Mouse (Mus musculus) hindbrain, embryonic 16.5 days (tissue): ENCODE data around the gene Thop1. TPM values are rescaled to one million over a fixed set of nuclear protein-coding genes. Genes with fewer than 3 reads are reported as not detected.
"Not testable (repeated sequence)": the region's sequence is repeated elsewhere in the genome, so short reads cannot be mapped to it uniquely, and the experiment has no call there.

Experiments used
- ATAC-seq: fragments of 200-750 bp; cut with Nextera tagmentation; 2 replicates; pipeline ENCODE4 v1.8.0; 2017; ENCODE audit warnings: moderate TSS enrichment, moderate library complexity
- H3K27ac ChIP-seq: fragments of 300-500 bp; sonication (generic); 2 replicates; pipeline ENCODE4 v1.5.1; 2014; ENCODE audit warnings: low read depth, mild to moderate bottlenecking, control low read depth, low read length, moderate library complexity
- H3K27me3 ChIP-seq: fragments of 300-500 bp; sonication (generic); replicated peaks from 2 replicates; pipeline ENCODE4 v1.6.1; 2014; ENCODE audit warnings: low read length; ENCODE audit not compliant: control insufficient read depth, insufficient read depth
- H3K36me3 ChIP-seq: fragments of 300-500 bp; sonication (generic); 2 replicates; pipeline ENCODE4 v1.6.1; 2014; ENCODE audit warnings: mild to moderate bottlenecking, low read length, moderate library complexity, mixed read lengths; ENCODE audit not compliant: control insufficient read depth, insufficient read depth
- H3K4me1 ChIP-seq: fragments of 300-500 bp; sonication (generic); 2 replicates; pipeline ENCODE4 v1.6.1; 2014; ENCODE audit warnings: low read depth, low read length; ENCODE audit not compliant: control insufficient read depth, insufficient read depth
- H3K4me2 ChIP-seq: fragments of 300-500 bp; sonication (generic); 2 replicates; pipeline ENCODE4 v1.6.1; 2014; ENCODE audit warnings: mild to moderate bottlenecking, low read length, control low read depth, moderate library complexity
- H3K4me3 ChIP-seq: fragments of 300-500 bp; sonication (generic); 2 replicates; pipeline ENCODE4 v1.5.1; 2014; ENCODE audit warnings: mild to moderate bottlenecking, low read length, control low read depth, moderate library complexity
- H3K9ac ChIP-seq: fragments of 300-500 bp; sonication (generic); 2 replicates; pipeline ENCODE4 v1.6.1; 2014; ENCODE audit warnings: low read depth, mild to moderate bottlenecking, control low read depth, low read length, moderate library complexity
- H3K9me3 ChIP-seq: fragments of 300-500 bp; sonication (generic); 2 replicates; pipeline ENCODE4 v1.6.1; 2014; ENCODE audit warnings: mild to moderate bottlenecking, low read length, moderate library complexity; ENCODE audit not compliant: control insufficient read depth
- WGBS: fragments of 180-500 bp; shearing (Covaris S2); extraction: QIAGEN DNeasy Blood & Tissue Kit; methylation state at CpG from one replicate; pipeline ENCODE4 v1.1.7; 2014; 5-methylcytosine and 5-hydroxymethylcytosine counted together
- polyA plus RNA-seq: library from polyadenylated mRNA; unstranded; fragments of >200 nt; fragmentation: Nextera tagmentation; extraction: Ambion mirVana; gene quantifications from 2 replicates; pipeline ENCODE4 v1.2.1, GENCODE M21; 2015

Gene Thop1
- polyA plus RNA-seq, 1 experiment from 2014 or later, result 49.8 TPM

DNA sequence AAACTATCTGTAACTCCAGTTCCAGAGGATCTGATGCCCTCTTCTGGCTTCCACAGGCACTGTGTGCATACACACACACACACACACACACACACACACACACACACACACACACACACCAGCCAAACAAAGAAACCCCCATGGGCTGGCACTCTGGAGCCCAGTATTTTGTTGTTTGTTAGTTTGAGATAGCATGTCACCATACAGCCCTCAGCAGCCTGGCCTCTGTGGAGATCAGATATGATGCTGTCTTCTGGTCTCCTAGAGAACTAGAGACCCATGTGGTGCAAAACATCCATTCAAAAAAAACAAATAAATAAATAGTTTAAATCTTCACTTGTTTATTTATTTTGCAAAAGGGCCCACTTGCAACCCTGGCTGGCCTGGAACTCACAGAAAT, 41.6 kb upstream of the Thop1 start:
- no peak for ATAC-seq
- H3K36me3 ChIP-seq, result peaks cover 21% of the 10 kb centered on the region
- no peak overlapping the region for H3K4me3 ChIP-seq
- H3K9ac ChIP-seq, result no peak overlapping the region
- no peak overlapping the region for H3K27ac ChIP-seq
- no peaks in the 10 kb centered on the region for H3K9me3 ChIP-seq
- peaks cover 8% of the 10 kb centered on the region for H3K4me1 ChIP-seq
- peaks cover 2% of the 10 kb centered on the region for H3K27me3 ChIP-seq
- H3K4me2 ChIP-seq, result no peak overlapping the region

DNA sequence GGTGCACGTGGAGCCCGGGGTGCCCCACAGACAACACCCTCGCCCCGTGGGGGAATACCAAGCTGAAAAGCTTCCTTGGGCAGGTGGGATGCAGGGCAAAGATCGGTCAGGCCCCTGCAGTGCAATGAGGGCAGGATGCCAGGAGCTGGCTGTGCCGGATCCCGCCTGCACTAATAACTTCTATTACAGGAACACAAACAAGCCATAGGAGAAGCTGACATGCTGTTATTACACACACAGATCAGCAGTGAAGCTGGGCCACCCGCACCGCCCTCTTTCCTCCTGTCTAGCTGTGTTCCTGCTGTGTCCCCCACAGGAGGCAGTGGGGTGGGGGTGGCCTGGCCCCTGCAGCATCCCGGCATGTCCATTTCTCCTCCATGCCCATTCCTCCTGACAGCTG, 40.8 kb upstream of the Thop1 start:
- ATAC-seq, result no peak
- no peak overlapping the region for H3K4me3 ChIP-seq
- H3K9me3 ChIP-seq, result no peaks in the 10 kb centered on the region
- no peak overlapping the region for H3K27ac ChIP-seq
- peaks cover 8% of the 10 kb centered on the region for H3K4me1 ChIP-seq
- peaks cover 21% of the 10 kb centered on the region for H3K36me3 ChIP-seq
- H3K27me3 ChIP-seq, result peaks cover 2% of the 10 kb centered on the region
- no peak overlapping the region for H3K4me2 ChIP-seq
- H3K9ac ChIP-seq, result no peak overlapping the region
- 49% methylated on average over 10 of the region's 10 CpGs for WGBS

DNA sequence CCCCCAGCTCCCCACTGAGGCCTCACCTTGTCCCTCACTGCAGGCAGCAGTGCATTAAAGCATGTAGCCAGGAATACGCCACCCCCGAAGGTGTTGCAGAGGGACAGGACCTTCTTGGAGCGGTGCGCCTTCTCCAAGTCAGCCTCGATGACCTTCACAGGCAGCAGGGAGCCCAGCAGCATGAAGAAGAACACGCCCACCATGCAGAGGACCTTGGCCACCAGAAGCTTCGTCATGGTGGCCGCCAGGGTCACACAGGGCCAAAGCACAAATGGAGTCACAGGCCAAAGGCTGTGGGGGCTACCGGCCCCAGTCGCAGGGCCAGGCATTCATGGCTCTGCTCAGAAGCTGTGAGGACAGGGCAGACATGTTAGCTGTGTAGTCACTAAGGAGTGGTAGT, 36.2 kb upstream of the Thop1 start:
- Histone ChIP-seq H3K27me3 (no peaks in the 10 kb centered on the region), H3K27ac (no peak overlapping the region), H3K9me3 (no peaks in the 10 kb centered on the region), H3K36me3 (peaks cover 21% of the 10 kb centered on the region), H3K4me3 (no peak overlapping the region), H3K4me2 (no peak overlapping the region), H3K9ac (no peak overlapping the region), H3K4me1 (peaks cover 6% of the 10 kb centered on the region)
- WGBS, result 89% methylated on average over 10 of the region's 10 CpGs
- no peak for ATAC-seq

DNA sequence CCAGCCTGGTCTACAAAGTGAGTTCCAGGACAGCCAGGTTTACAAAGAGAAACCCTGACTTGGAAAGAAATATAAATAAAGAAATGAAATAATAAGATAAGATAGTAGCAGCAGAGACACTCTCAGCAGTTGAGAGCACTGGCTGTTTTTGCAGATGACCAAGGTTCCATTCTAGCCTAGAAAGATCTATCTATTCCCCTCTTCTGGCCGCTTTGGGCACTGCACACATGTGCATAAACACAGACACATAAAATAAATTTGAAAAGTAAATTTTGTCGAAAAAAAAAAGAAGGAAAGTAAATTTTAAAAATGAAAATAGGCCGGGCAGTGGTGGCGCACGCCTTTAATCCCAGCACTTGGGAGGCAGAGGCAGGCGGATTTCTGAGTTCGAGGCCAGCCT, 33.6 kb upstream of the Thop1 start:
- Histone ChIP-seq H3K4me2 (no peak overlapping the region), H3K4me1 (peaks cover 6% of the 10 kb centered on the region; the same call in 1 of the 2 replicates), H3K9me3 (no peaks in the 10 kb centered on the region), H3K27me3 (no peaks in the 10 kb centered on the region), H3K4me3 (no peak overlapping the region), H3K9ac (no peak overlapping the region), H3K36me3 (peaks cover 8% of the 10 kb centered on the region), H3K27ac (no peak overlapping the region)
- no peak for ATAC-seq
- 77% methylated on average over 7 of the region's 7 CpGs for WGBS

DNA sequence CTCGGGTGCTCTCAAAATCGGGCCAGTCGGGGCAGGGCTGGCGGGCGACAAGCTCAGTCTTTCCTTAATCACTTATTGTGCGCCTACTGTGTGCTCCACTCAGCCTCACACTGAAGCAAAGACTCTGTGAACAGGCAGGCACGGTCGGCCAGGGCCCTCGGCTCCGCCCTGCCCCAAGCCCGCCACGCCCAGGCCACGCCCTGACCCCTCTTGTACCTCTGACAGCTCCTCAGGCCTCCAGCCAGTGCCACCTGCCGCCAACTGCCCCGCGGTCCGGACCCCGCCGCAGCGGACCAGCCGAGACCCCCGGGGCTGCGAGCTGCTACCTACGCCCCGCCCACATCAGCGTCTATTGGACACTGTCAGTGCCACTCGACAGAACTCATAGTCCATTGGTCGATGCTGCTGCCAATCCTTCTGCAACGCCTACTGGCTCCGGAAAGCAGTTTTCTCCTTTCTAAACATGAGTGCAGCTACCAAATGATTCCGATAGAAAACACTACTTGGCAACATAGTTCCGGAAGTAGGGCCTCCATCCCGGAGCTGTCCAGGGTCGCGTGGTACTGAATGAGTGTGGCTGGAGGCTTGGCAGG, 32.8 kb upstream of the Thop1 start, which contains the start of gene Slc39a3:
Gene Slc39a3, minus strand, starts transcription at position 439 of the 593 bp plus-strand sequence.
- peak within 1 kb of the TSS; percentile 70 for H3K4me2 ChIP-seq
- WGBS, result under 1% methylated on average over 35 of the region's 35 CpGs
- H3K9ac ChIP-seq, result peak within 1 kb of the TSS; percentile 95
- H3K4me1 ChIP-seq, result peaks cover 6% of the 10 kb centered on the region; the same call in 1 of the 2 replicates
- peak within 1 kb of the TSS; percentile 71 for H3K27ac ChIP-seq
- H3K36me3 ChIP-seq, result peaks cover 6% of the 10 kb centered on the region; the same call in 1 of the 2 replicates
- peak within 1 kb of the TSS; percentile 97 for H3K4me3 ChIP-seq
- no peaks in the 10 kb centered on the region for H3K9me3 ChIP-seq
- no peaks in the 10 kb centered on the region for H3K27me3 ChIP-seq
- ATAC-seq, result peak; percentile 99

DNA sequence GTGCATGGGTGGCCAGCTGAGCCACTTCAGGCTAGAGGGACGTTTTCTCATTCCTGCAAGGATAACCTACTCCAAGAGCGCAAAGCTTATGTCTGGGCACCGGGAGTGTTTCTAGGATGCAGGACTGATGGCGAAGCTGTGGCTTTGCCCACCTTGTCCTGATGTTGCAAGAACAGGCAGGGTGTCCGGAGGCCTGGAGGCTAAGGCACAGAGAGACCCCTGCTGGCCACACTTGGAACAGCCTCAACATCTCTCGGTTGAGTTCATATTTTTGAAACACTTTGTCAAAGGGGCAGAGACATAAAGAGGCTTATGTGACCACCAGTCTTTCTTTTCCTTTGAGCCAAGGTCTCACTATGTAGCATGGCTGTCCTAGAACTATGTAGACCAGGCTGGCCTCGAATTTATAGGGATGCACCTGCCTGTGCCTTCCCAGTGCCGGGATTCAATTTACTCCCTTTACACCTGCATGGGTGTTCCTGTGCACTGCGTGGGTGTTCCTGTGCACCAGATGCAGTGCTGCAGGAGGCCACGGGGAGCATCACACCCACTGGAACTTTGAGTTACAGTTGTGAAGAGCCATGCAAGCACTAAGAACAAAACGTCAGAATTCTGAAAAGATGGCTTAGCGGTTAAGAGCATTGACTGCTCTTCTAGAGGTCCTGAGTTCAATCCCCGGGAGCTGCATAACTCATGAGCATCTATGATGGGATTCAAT, 28.2 kb upstream of the Thop1 start:
- WGBS, result 39% methylated on average over 13 of the region's 13 CpGs
- Histone ChIP-seq H3K9ac (peak overlapping the region; percentile 18; the same call in 1 of the 2 replicates), H3K27ac (no peak overlapping the region), H3K4me1 (peaks cover 3% of the 10 kb centered on the region; the same call in 1 of the 2 replicates), H3K4me3 (no peak overlapping the region), H3K4me2 (no peak overlapping the region), H3K9me3 (no peaks in the 10 kb centered on the region), H3K27me3 (no peaks in the 10 kb centered on the region), H3K36me3 (peaks cover 27% of the 10 kb centered on the region)
- ATAC-seq, result no peak

DNA sequence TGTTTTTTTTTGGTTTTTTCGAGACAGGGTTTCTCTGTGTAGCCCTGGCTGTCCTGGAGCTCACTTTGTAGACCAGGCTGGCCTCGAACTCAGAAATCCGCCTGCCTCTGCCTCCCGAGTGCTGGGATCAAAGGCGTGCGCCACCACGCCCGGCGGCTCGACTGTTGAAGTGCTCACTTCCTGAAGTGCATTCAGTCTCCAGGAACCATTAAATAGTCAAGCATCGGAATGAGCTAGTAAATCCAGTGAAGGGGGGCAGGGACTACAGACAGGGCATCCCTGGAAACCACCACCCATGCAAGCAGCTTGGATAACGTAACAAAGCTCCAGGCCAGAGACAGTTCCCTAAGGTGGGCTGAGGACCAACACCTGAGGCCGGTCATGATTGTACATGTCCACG, 24.6 kb upstream of the Thop1 start:
- not testable (repeated sequence) for ATAC-seq, H3K9ac ChIP-seq, H3K27me3 ChIP-seq, H3K4me3 ChIP-seq, H3K4me1 ChIP-seq, H3K4me2 ChIP-seq, H3K9me3 ChIP-seq, H3K27ac ChIP-seq
- H3K36me3 ChIP-seq, result peaks cover 61% of the 10 kb centered on the region
- WGBS, result 93% methylated on average over 14 of the region's 14 CpGs

DNA sequence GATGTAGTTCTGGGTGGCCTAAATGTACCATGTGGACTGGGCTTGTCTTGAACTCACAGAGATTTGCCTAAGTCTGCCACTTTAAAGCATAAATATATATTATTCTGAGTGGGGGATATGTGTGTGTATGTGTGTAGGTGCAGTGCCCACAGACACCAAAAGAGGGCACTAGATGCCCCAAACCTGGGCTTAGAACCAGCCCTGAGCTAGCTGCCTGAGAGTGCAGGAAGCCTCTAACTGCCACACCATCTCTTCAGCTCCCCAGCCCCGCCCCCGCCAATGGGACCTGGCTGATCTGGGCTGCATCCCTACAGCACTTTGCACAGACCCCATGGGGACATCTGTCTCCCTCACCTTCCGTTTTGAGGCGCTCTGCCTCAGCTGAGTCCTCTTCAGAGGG, 19.2 kb upstream of the Thop1 start:
- ATAC-seq, result no peak
- H3K9me3 ChIP-seq, result no peaks in the 10 kb centered on the region
- H3K4me3 ChIP-seq, result no peak overlapping the region
- no peaks in the 10 kb centered on the region for H3K27me3 ChIP-seq
- peaks cover 64% of the 10 kb centered on the region for H3K36me3 ChIP-seq
- H3K4me2 ChIP-seq, result no peak overlapping the region
- H3K27ac ChIP-seq, result no peak overlapping the region
- H3K9ac ChIP-seq, result no peak overlapping the region
- no peaks in the 10 kb centered on the region; the same call in 1 of the 2 replicates for H3K4me1 ChIP-seq
- WGBS, result 92% methylated on average over 4 of the region's 4 CpGs

DNA sequence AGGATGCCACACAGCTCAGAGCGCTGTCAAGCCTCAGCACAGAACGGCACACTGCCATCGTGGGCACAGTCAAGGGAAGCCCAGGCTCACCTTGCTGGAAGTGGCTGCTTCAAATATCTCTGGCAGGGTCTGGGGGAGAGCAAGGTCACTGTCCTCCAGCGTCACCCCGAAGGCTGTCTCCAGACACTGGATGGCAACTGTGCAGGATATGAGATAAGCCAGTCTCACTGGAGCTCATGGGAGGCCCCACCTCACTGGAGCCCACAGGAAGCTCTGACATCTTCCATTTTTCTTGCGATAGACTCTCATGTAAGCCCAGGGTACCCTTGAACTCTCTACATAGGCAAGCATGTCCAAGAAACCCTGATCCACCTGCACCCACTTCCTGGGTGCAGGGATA, 18.7 kb upstream of the Thop1 start:
- Histone ChIP-seq H3K36me3 (peaks cover 59% of the 10 kb centered on the region), H3K4me1 (no peaks in the 10 kb centered on the region; the same call in 1 of the 2 replicates), H3K4me2 (no peak overlapping the region), H3K9me3 (no peaks in the 10 kb centered on the region), H3K27ac (no peak overlapping the region), H3K4me3 (no peak overlapping the region), H3K27me3 (no peaks in the 10 kb centered on the region), H3K9ac (no peak overlapping the region)
- no peak for ATAC-seq
- WGBS, result 95% methylated on average over 6 of the region's 6 CpGs
